Mouse (Mus musculus) heart, embryonic 10.5 days (tissue): Measurements from ENCODE around the gene Fmnl1. TPM values are rescaled to one million over a fixed set of nuclear protein-coding genes. Genes with fewer than 3 reads are reported as not detected.
A peak's percentile ranks its signal among the peaks of the same experiment; 100 is the strongest.

Experiments used
- DNase-seq: peaks from one replicate; pipeline ENCODE4 v3.0.0-alpha.2; 2017; ENCODE audit warnings: low spot score
- H3K27ac ChIP-seq: fragments of 300-500 bp; sonication (generic); 2 replicates; pipeline ENCODE4 v1.5.1; 2016; ENCODE audit warnings: mild to moderate bottlenecking
- H3K27me3 ChIP-seq: fragments of 300-500 bp; sonication (generic); 2 replicates; pipeline ENCODE4 v1.6.1; 2016; ENCODE audit warnings: mild to moderate bottlenecking; ENCODE audit not compliant: poor library complexity, insufficient read depth, severe bottlenecking
- H3K36me3 ChIP-seq: fragments of 300-500 bp; sonication (generic); 2 replicates; pipeline ENCODE4 v1.6.1; 2016; ENCODE audit warnings: mild to moderate bottlenecking, moderate library complexity
- H3K4me1 ChIP-seq: fragments of 300-500 bp; sonication (generic); 2 replicates; pipeline ENCODE4 v1.6.1; 2016; ENCODE audit warnings: mild to moderate bottlenecking
- H3K4me3 ChIP-seq: fragments of 300-500 bp; sonication (generic); 2 replicates; pipeline ENCODE4 v1.5.1; 2016; ENCODE audit warnings: mild to moderate bottlenecking, moderate library complexity
- H3K9me3 ChIP-seq: fragments of 300-500 bp; sonication (generic); 2 replicates; pipeline ENCODE4 v1.6.1; 2016; ENCODE audit warnings: mild to moderate bottlenecking, moderate library complexity
- WGBS: fragments of 180-500 bp; shearing (Covaris S2); methylation state at CpG from one replicate; pipeline ENCODE4 v1.1.7; 2016; 5-methylcytosine and 5-hydroxymethylcytosine counted together
- polyA plus RNA-seq: library from polyadenylated mRNA; unstranded; fragments of >200 nt; fragmentation: Nextera tagmentation; extraction: Ambion mirVana; gene quantifications from 2 replicates; pipeline ENCODE4 v1.2.1, GENCODE M21; 2016

The Fmnl1 gene
- polyA plus RNA-seq, 1 experiment from 2014 or later: 1.2 TPM

GRCm38 (mm10) chr11:103170111-103170493 is 805 bp upstream of the Fmnl1 start:
- peaks cover 39% of the 10 kb centered on the region for H3K4me1 ChIP-seq
- WGBS: 53% methylated on average over 3 of the region's 3 CpGs
- peaks cover 3% of the 10 kb centered on the region; the same call in 1 of the 2 replicates for H3K9me3 ChIP-seq
- DNase-seq: no peak
- H3K27ac ChIP-seq: no peak overlapping the region
- H3K36me3 ChIP-seq: no peaks in the 10 kb centered on the region
- peak overlapping the region; percentile 77 for H3K4me3 ChIP-seq
- peaks cover 79% of the 10 kb centered on the region for H3K27me3 ChIP-seq

GRCm38 (mm10) chr11:103171286-103171620 is 346 bp downstream of the Fmnl1 start:
- WGBS: 2% methylated on average over 20 of the region's 23 CpGs
- H3K9me3 ChIP-seq: no peaks in the 10 kb centered on the region
- peaks cover 45% of the 10 kb centered on the region for H3K4me1 ChIP-seq
- H3K36me3 ChIP-seq: no peaks in the 10 kb centered on the region
- peak overlapping the region; percentile 83 for H3K27ac ChIP-seq
- peaks cover 80% of the 10 kb centered on the region for H3K27me3 ChIP-seq
- DNase-seq: no peak
- peak overlapping the region; percentile 77 for H3K4me3 ChIP-seq

GRCm38 (mm10) chr11:103171703-103172391 is 940 bp downstream of the Fmnl1 start:
- WGBS: 41% methylated on average over 9 of the region's 9 CpGs
- peaks cover 80% of the 10 kb centered on the region for H3K27me3 ChIP-seq
- no peaks in the 10 kb centered on the region for H3K9me3 ChIP-seq

GRCm38 (mm10) chr11:103172392-103173040 is 1.6 kb downstream of the Fmnl1 start:
- peaks cover 78% of the 10 kb centered on the region for H3K27me3 ChIP-seq

More at GRCm38 (mm10) chr11:103171703-103172391, 940 bp downstream of the Fmnl1 start:
- H3K27ac ChIP-seq: no peak overlapping the region
- H3K36me3 ChIP-seq: no peaks in the 10 kb centered on the region
- no peak for DNase-seq
- H3K4me3 ChIP-seq: peak overlapping the region; percentile 77
- peaks cover 46% of the 10 kb centered on the region for H3K4me1 ChIP-seq

GRCm38 (mm10) chr11:103173041-103173770 is 2.3 kb downstream of the Fmnl1 start:
- Histone ChIP-seq H3K4me3 (no peak overlapping the region), H3K9me3 (no peaks in the 10 kb centered on the region), H3K27ac (no peak overlapping the region), H3K4me1 (peaks cover 60% of the 10 kb centered on the region), H3K27me3 (peaks cover 76% of the 10 kb centered on the region), H3K36me3 (no peaks in the 10 kb centered on the region)
- DNase-seq: no peak
- 88% methylated on average over 7 of the region's 7 CpGs for WGBS

More at GRCm38 (mm10) chr11:103172392-103173040, 1.6 kb downstream of the Fmnl1 start:
- WGBS: 45% methylated on average over 6 of the region's 6 CpGs
- Histone ChIP-seq H3K9me3 (no peaks in the 10 kb centered on the region), H3K4me3 (no peak overlapping the region), H3K36me3 (no peaks in the 10 kb centered on the region), H3K4me1 (peaks cover 53% of the 10 kb centered on the region), H3K27ac (no peak overlapping the region)
- DNase-seq: no peak

GRCm38 (mm10) chr11:103173771-103174344 is 3.0 kb downstream of the Fmnl1 start:
- peaks cover 81% of the 10 kb centered on the region for H3K27me3 ChIP-seq
- no peak overlapping the region for H3K4me3 ChIP-seq
- no peaks in the 10 kb centered on the region for H3K36me3 ChIP-seq
- no peak for DNase-seq
- H3K4me1 ChIP-seq: peaks cover 61% of the 10 kb centered on the region
- WGBS: 90% methylated on average over 11 of the region's 11 CpGs
- no peaks in the 10 kb centered on the region for H3K9me3 ChIP-seq
- no peak overlapping the region for H3K27ac ChIP-seq

GRCm38 (mm10) chr11:103174411-103174832 is 3.5 kb downstream of the Fmnl1 start:
- 79% methylated on average over 5 of the region's 5 CpGs for WGBS
- H3K4me3 ChIP-seq: no peak overlapping the region
- H3K27ac ChIP-seq: no peak overlapping the region; the same call in 1 of the 2 replicates
- H3K36me3 ChIP-seq: no peaks in the 10 kb centered on the region
- DNase-seq: no peak
- peaks cover 61% of the 10 kb centered on the region for H3K4me1 ChIP-seq
- no peaks in the 10 kb centered on the region for H3K9me3 ChIP-seq
- H3K27me3 ChIP-seq: peaks cover 81% of the 10 kb centered on the region

GRCm38 (mm10) chr11:103174891-103175391 is 4.0 kb downstream of the Fmnl1 start:
- Histone ChIP-seq H3K36me3 (no peaks in the 10 kb centered on the region), H3K27me3 (peaks cover 81% of the 10 kb centered on the region), H3K27ac (peak overlapping the region; percentile 42), H3K4me1 (peaks cover 61% of the 10 kb centered on the region), H3K9me3 (no peaks in the 10 kb centered on the region), H3K4me3 (no peak overlapping the region)
- DNase-seq: no peak
- 60% methylated on average over 8 of the region's 8 CpGs for WGBS

GRCm38 (mm10) chr11:103175688-103176442 is 5.0 kb downstream of the Fmnl1 start:
- Histone ChIP-seq H3K4me1 (peaks cover 53% of the 10 kb centered on the region), H3K4me3 (no peak overlapping the region), H3K36me3 (no peaks in the 10 kb centered on the region), H3K27ac (no peak overlapping the region), H3K9me3 (no peaks in the 10 kb centered on the region), H3K27me3 (peaks cover 81% of the 10 kb centered on the region)
- DNase-seq: no peak
- 71% methylated on average over 14 of the region's 14 CpGs for WGBS

GRCm38 (mm10) chr11:103176510-103176909 is 5.6 kb downstream of the Fmnl1 start:
- Histone ChIP-seq H3K36me3 (no peaks in the 10 kb centered on the region), H3K9me3 (no peaks in the 10 kb centered on the region), H3K4me1 (peaks cover 46% of the 10 kb centered on the region), H3K27me3 (peaks cover 81% of the 10 kb centered on the region), H3K27ac (no peak overlapping the region), H3K4me3 (no peak overlapping the region)
- no peak for DNase-seq
- 89% methylated on average over 1 of the region's 1 CpGs for WGBS

- no peak for DNase-seq
- WGBS: 43% methylated on average over 5 of the region's 5 CpGs
- Histone ChIP-seq H3K4me3 (no peak overlapping the region), H3K36me3 (no peaks in the 10 kb centered on the region), H3K27me3 (peaks cover 80% of the 10 kb centered on the region), H3K27ac (no peak overlapping the region), H3K4me1 (peaks cover 39% of the 10 kb centered on the region), H3K9me3 (no peaks in the 10 kb centered on the region)
Measured at GRCm38 (mm10) chr11:103177216-103177615, 6.3 kb downstream of the Fmnl1 start.

- 80% methylated on average over 15 of the region's 15 CpGs for WGBS
- no peak for DNase-seq
- H3K4me3 ChIP-seq: no peak overlapping the region
- no peaks in the 10 kb centered on the region for H3K36me3 ChIP-seq
- peaks cover 80% of the 10 kb centered on the region for H3K27me3 ChIP-seq
- peaks cover 32% of the 10 kb centered on the region for H3K4me1 ChIP-seq
- peak overlapping the region; percentile 66; the same call in 1 of the 2 replicates for H3K27ac ChIP-seq
- no peaks in the 10 kb centered on the region for H3K9me3 ChIP-seq
Measured at GRCm38 (mm10) chr11:103177815-103178485, 7.0 kb downstream of the Fmnl1 start.
